Mouse (Mus musculus) intestine, embryonic 14.5 days (tissue): ENCODE measurements around the gene Phlpp1. TPM values are rescaled to one million over a fixed set of nuclear protein-coding genes. Genes with fewer than 3 reads are reported as not detected.

Source experiments
- ATAC-seq: fragments of 200-750 bp; cut with Nextera tagmentation; replicated peaks from 2 replicates; pipeline ENCODE4 v1.8.0; 2017; ENCODE audit warnings: low read depth, moderate number of reproducible peaks, moderate TSS enrichment, moderate library complexity; ENCODE audit not compliant: low FRiP score, low TSS enrichment
- DNase-seq: peaks from one replicate; pipeline ENCODE4 v3.0.0-alpha.2; 2018; ENCODE audit warnings: low spot score
- H3K27ac ChIP-seq: fragments of 300-500 bp; sonication (generic); 2 replicates; pipeline ENCODE4 v1.5.1; 2014; ENCODE audit warnings: low read depth, mild to moderate bottlenecking, control low read depth
- H3K27me3 ChIP-seq: fragments of 300-500 bp; sonication (generic); replicated peaks from 2 replicates; pipeline ENCODE4 v1.6.1; 2014; ENCODE audit warnings: low read length, control low read depth; ENCODE audit not compliant: control insufficient read depth, insufficient read depth
- H3K36me3 ChIP-seq: fragments of 300-500 bp; sonication (generic); 2 replicates; pipeline ENCODE4 v1.6.1; 2014; ENCODE audit warnings: low read length, control low read depth; ENCODE audit not compliant: control insufficient read depth, insufficient read depth
- H3K4me1 ChIP-seq: fragments of 300-500 bp; sonication (generic); replicated peaks from 2 replicates; pipeline ENCODE4 v1.6.1; 2014; ENCODE audit warnings: low read length, control low read depth, mixed read lengths; ENCODE audit not compliant: control insufficient read depth, insufficient read depth
- H3K4me2 ChIP-seq: fragments of 300-500 bp; sonication (generic); 2 replicates; pipeline ENCODE4 v1.6.1; 2014; ENCODE audit warnings: low read length
- H3K4me3 ChIP-seq: fragments of 300-500 bp; sonication (generic); 2 replicates; pipeline ENCODE4 v1.5.1; 2014; ENCODE audit warnings: low read depth, low read length, control low read depth, mixed read lengths
- H3K9ac ChIP-seq: fragments of 300-500 bp; sonication (generic); 2 replicates; pipeline ENCODE4 v1.6.1; 2014; ENCODE audit warnings: mild to moderate bottlenecking, low read length
- H3K9me3 ChIP-seq: fragments of 300-500 bp; sonication (generic); 2 replicates; pipeline ENCODE4 v1.6.1; 2016; ENCODE audit warnings: low read length, control low read depth; ENCODE audit not compliant: control insufficient read depth
- WGBS: fragments of 180-500 bp; shearing (Covaris S2); extraction: QIAGEN DNeasy Blood & Tissue Kit; methylation state at CpG from one replicate; pipeline ENCODE4 v1.1.7; 2014; 5-methylcytosine and 5-hydroxymethylcytosine counted together
- polyA plus RNA-seq: library from polyadenylated mRNA; unstranded; fragments of >200 nt; fragmentation: Nextera tagmentation; extraction: Ambion mirVana; gene quantifications from 2 replicates; pipeline ENCODE4 v1.2.1, GENCODE M21; 2014

Phlpp1 gene
- 5.7 and 6.5 TPM in 2 replicates for polyA plus RNA-seq

GRCm38 (mm10) chr1:106171241-106172220 lies at the start of gene Phlpp1:
Gene Phlpp1 (plus strand): TSS chr1:106171752.
- DNase-seq (peak; percentile 99), ATAC-seq (peak; percentile 98)
- Histone ChIP-seq H3K4me1 (peaks cover 15% of the 10 kb centered on the region), H3K36me3 (no peaks in the 10 kb centered on the region), H3K9ac (peak within 1 kb of the TSS; percentile 90), H3K4me2 (peak within 1 kb of the TSS; percentile 61), H3K27ac (peak within 1 kb of the TSS; percentile 90), H3K9me3 (no peaks in the 10 kb centered on the region), H3K27me3 (no peaks in the 10 kb centered on the region), H3K4me3 (peak within 1 kb of the TSS; percentile 83)
- WGBS: under 1% methylated on average over 61 of the region's 113 CpGs

- WGBS: 84% methylated on average over 3 of the region's 3 CpGs
Observed at GRCm38 (mm10) chr1:106126601-106127000, 45.0 kb upstream of the Phlpp1 start.

GRCm38 (mm10) chr1:106131697-106132349 lies 39.7 kb upstream of the Phlpp1 start:
- ATAC-seq: no peak

More at GRCm38 (mm10) chr1:106126601-106127000, 45.0 kb upstream of the Phlpp1 start:
- Histone ChIP-seq H3K4me3 (no peak overlapping the region), H3K4me2 (no peak overlapping the region), H3K27ac (no peak overlapping the region), H3K27me3 (no peaks in the 10 kb centered on the region), H3K9ac (no peak overlapping the region), H3K9me3 (no peaks in the 10 kb centered on the region), H3K36me3 (no peaks in the 10 kb centered on the region), H3K4me1 (no peaks in the 10 kb centered on the region)
- DNase-seq (no peak), ATAC-seq (no peak)

GRCm38 (mm10) chr1:106132350-106132700 lies 39.2 kb upstream of the Phlpp1 start:
- Histone ChIP-seq H3K4me1 (no peaks in the 10 kb centered on the region), H3K4me2 (no peak overlapping the region), H3K4me3 (no peak overlapping the region), H3K27ac (no peak overlapping the region), H3K27me3 (no peaks in the 10 kb centered on the region), H3K36me3 (no peaks in the 10 kb centered on the region), H3K9me3 (no peaks in the 10 kb centered on the region), H3K9ac (no peak overlapping the region)
- DNase-seq (no peak), ATAC-seq (no peak)
- WGBS: 62% methylated on average over 4 of the region's 4 CpGs

More at GRCm38 (mm10) chr1:106131697-106132349, 39.7 kb upstream of the Phlpp1 start:
- H3K27me3 ChIP-seq: no peaks in the 10 kb centered on the region
- H3K27ac ChIP-seq: no peak overlapping the region
- no peak overlapping the region for H3K4me3 ChIP-seq
- H3K36me3 ChIP-seq: no peaks in the 10 kb centered on the region
- H3K9me3 ChIP-seq: no peaks in the 10 kb centered on the region
- H3K4me2 ChIP-seq: no peak overlapping the region
- H3K4me1 ChIP-seq: no peaks in the 10 kb centered on the region
- DNase-seq: no peak
- no peak overlapping the region for H3K9ac ChIP-seq
- 67% methylated on average over 4 of the region's 4 CpGs for WGBS

GRCm38 (mm10) chr1:106138691-106139090 lies 32.9 kb upstream of the Phlpp1 start:
- Histone ChIP-seq H3K9ac (no peak overlapping the region), H3K4me3 (no peak overlapping the region), H3K9me3 (no peaks in the 10 kb centered on the region), H3K27ac (no peak overlapping the region), H3K36me3 (no peaks in the 10 kb centered on the region), H3K27me3 (no peaks in the 10 kb centered on the region), H3K4me2 (no peak overlapping the region), H3K4me1 (no peaks in the 10 kb centered on the region)
- DNase-seq: no peak
- WGBS: 82% methylated on average over 2 of the region's 2 CpGs
- ATAC-seq: no peak

- Histone ChIP-seq H3K9ac (no peak overlapping the region), H3K9me3 (no peaks in the 10 kb centered on the region), H3K4me3 (no peak overlapping the region), H3K4me2 (no peak overlapping the region), H3K36me3 (no peaks in the 10 kb centered on the region), H3K27me3 (no peaks in the 10 kb centered on the region), H3K4me1 (no peaks in the 10 kb centered on the region), H3K27ac (no peak overlapping the region)
- WGBS: 68% methylated on average over 1 of the region's 1 CpGs
- ATAC-seq (no peak), DNase-seq (no peak)
Observed at GRCm38 (mm10) chr1:106139137-106139536, 32.4 kb upstream of the Phlpp1 start.

GRCm38 (mm10) chr1:106142010-106142409 lies 29.5 kb upstream of the Phlpp1 start:
- H3K9ac ChIP-seq: no peak overlapping the region
- DNase-seq (no peak), ATAC-seq (no peak)

GRCm38 (mm10) chr1:106144534-106144933 lies 27.0 kb upstream of the Phlpp1 start:
- H3K27me3 ChIP-seq: no peaks in the 10 kb centered on the region
- no peak overlapping the region for H3K4me2 ChIP-seq
- WGBS: 88% methylated on average over 2 of the region's 2 CpGs
- H3K27ac ChIP-seq: no peak overlapping the region
- no peak overlapping the region for H3K9ac ChIP-seq
- H3K4me3 ChIP-seq: no peak overlapping the region
- H3K9me3 ChIP-seq: no peaks in the 10 kb centered on the region
- ATAC-seq (no peak), DNase-seq (no peak)
- no peaks in the 10 kb centered on the region for H3K4me1 ChIP-seq
- no peaks in the 10 kb centered on the region for H3K36me3 ChIP-seq

More at GRCm38 (mm10) chr1:106142010-106142409, 29.5 kb upstream of the Phlpp1 start:
- Histone ChIP-seq H3K36me3 (no peaks in the 10 kb centered on the region), H3K4me1 (no peaks in the 10 kb centered on the region), H3K27me3 (no peaks in the 10 kb centered on the region), H3K4me2 (no peak overlapping the region), H3K4me3 (no peak overlapping the region), H3K9me3 (no peaks in the 10 kb centered on the region), H3K27ac (no peak overlapping the region)
- WGBS: 94% methylated on average over 1 of the region's 1 CpGs
